Mouse (Mus musculus) naive thymus-derived CD4-positive, alpha-beta T cell, adult 5 months (primary cell): ENCODE measurements around the gene Gdpd3. TPM values are rescaled to one million over a fixed set of nuclear protein-coding genes. Genes with fewer than 3 reads are reported as not detected.

Source experiments
- polyA plus RNA-seq: library from polyadenylated mRNA; unstranded; fragments of 100-300 nt; shearing (Covaris generic); gene quantifications from one replicate; pipeline ENCODE4 v1.2.1, GENCODE M21; 2017

Gene Gdpd3
- 0.81 TPM for polyA plus RNA-seq

GRCm38 (mm10) chr7:126766201-126766600, at the start of gene Gdpd3:
Gene Gdpd3 (plus strand): TSS chr7:126766334.

GRCm38 (mm10) chr7:126759050-126759671, 7.0 kb upstream of the Gdpd3 start, which contains the start of gene Mapk3:
Gene Mapk3 (plus strand): TSS chr7:126759601.

GRCm38 (mm10) chr7:126776598-126777057, 10.5 kb downstream of the Gdpd3 start, which contains the start of gene Ypel3:
Gene Ypel3 (plus strand): TSS chr7:126776955.

GRCm38 (mm10) chr7:126780971-126781635, 15.0 kb downstream of the Gdpd3 start, which contains the start of gene Tbx6:
Gene Tbx6 (plus strand): TSS chr7:126781483.

GRCm38 (mm10) chr7:126791851-126792720, 26.0 kb downstream of the Gdpd3 start, which contains the start of gene Ppp4c:
Gene Ppp4c (minus strand): TSS chr7:126792496.

GRCm38 (mm10) chr7:126797411-126798126, 31.4 kb downstream of the Gdpd3 start, which contains the start of gene Fam57b:
Gene Fam57b (plus strand): TSS chr7:126797668.

Other genes starting within 250 kb of the Gdpd3 start
- gene Eif3c, start 199.9 kb upstream of the Gdpd3 start, polyA plus RNA-seq, result 166 TPM
- gene Apobr, start 181.4 kb upstream of the Gdpd3 start, polyA plus RNA-seq, result 1.1 TPM
- 54.1 TPM for gene Cln3, start 180.5 kb upstream of the Gdpd3 start, polyA plus RNA-seq
- gene Il27, start 171.4 kb upstream of the Gdpd3 start, polyA plus RNA-seq, result not detected
- not detected for gene Nupr1, start 135.5 kb upstream of the Gdpd3 start, polyA plus RNA-seq
- gene Sgf29, start 117.0 kb upstream of the Gdpd3 start, polyA plus RNA-seq, result 89.1 TPM
- gene Sult1a1, start 89.9 kb upstream of the Gdpd3 start, polyA plus RNA-seq, result 0.36 TPM
- gene Bola2, start 70.9 kb upstream of the Gdpd3 start, polyA plus RNA-seq, result 80.9 TPM
- 3.5 TPM for gene Slx1b, start 70.5 kb upstream of the Gdpd3 start, polyA plus RNA-seq
- gene Coro1a, start 58.5 kb upstream of the Gdpd3 start, polyA plus RNA-seq, result 2,123 TPM
- gene Mapk3, start 6.7 kb upstream of the Gdpd3 start, polyA plus RNA-seq, result 20.2 TPM
- gene Ypel3, start 10.6 kb downstream of the Gdpd3 start, polyA plus RNA-seq, result 416 TPM
- gene Tbx6, start 15.1 kb downstream of the Gdpd3 start, polyA plus RNA-seq, result 5.2 TPM
- 341 TPM for gene Ppp4c, start 26.2 kb downstream of the Gdpd3 start, polyA plus RNA-seq
- gene Fam57b, start 31.3 kb downstream of the Gdpd3 start, polyA plus RNA-seq, result not detected
- not detected for gene 4930451I11Rik, start 65.3 kb downstream of the Gdpd3 start, polyA plus RNA-seq
- gene Doc2a, start 81.1 kb downstream of the Gdpd3 start, polyA plus RNA-seq, result not detected
- 10.0 TPM for gene Hirip3, start 95.6 kb downstream of the Gdpd3 start, polyA plus RNA-seq
- 49.0 TPM for gene Ino80e, start 96.0 kb downstream of the Gdpd3 start, polyA plus RNA-seq
- gene Taok2, start 118.4 kb downstream of the Gdpd3 start, polyA plus RNA-seq, result 44.2 TPM
- gene Tmem219, start 156.6 kb downstream of the Gdpd3 start, polyA plus RNA-seq, result 32.2 TPM
- 37.5 TPM for gene Kctd13, start 162.5 kb downstream of the Gdpd3 start, polyA plus RNA-seq
- gene Asphd1, start 183.2 kb downstream of the Gdpd3 start, polyA plus RNA-seq, result not detected
- gene Sez6l2, start 184.2 kb downstream of the Gdpd3 start, polyA plus RNA-seq, result 0.36 TPM
- 143 TPM for gene Cdipt, start 209.6 kb downstream of the Gdpd3 start, polyA plus RNA-seq
- gene Cdiptos, start 209.8 kb downstream of the Gdpd3 start, polyA plus RNA-seq, result 0.70 TPM
- gene Mvp, start 248.3 kb downstream of the Gdpd3 start, polyA plus RNA-seq, result 34.6 TPM